Mouse (Mus musculus): Measurements from ENCODE around the gene Spred2. TPM values are rescaled to one million over a fixed set of nuclear protein-coding genes. Genes with fewer than 3 reads are reported as not detected.

Gene Spred2
- total and polyA plus RNA-seq, 2 experiments from 2014 or later = 8.7 to 16.9 TPM

DNA sequence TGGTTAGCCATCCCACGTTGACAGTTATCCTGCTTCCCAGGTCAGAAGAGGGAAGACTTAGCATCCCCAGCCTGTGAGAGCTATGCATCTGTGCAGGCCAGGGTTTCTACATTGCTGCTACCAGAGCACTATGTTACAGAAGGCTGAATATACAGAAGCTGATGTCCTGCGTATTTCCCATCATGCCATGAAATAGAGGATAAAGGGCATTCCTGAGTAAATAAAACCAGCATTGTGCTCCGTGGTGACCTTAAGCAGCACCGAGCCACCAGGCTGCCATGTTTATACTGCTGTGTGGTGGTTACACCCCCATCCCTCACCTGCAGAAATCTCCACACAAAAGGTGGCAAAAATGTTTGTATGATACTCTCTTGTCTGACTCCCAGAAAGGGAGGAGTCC lies 78.7 kb downstream of the Spred2 start:
- H3K27ac ChIP-seq = no peak overlapping the region
- DNase-seq (ENCODE audit: low spot score) (no peak), ATAC-seq (no peak)
- peaks cover 24% of the 10 kb centered on the region for H3K36me3 ChIP-seq (ENCODE audit: insufficient read depth, low read length)
- no peaks in the 10 kb centered on the region for H3K4me1 ChIP-seq (ENCODE audit: insufficient read depth, low read length)
- no peaks in the 10 kb centered on the region for H3K9me3 ChIP-seq (ENCODE audit: low read length)
- H3K9ac ChIP-seq (replicated peaks; ENCODE audit: low read length) = no peak overlapping the region
- WGBS = 85% methylated on average over 4 of the region's 4 CpGs
- H3K4me2 ChIP-seq (ENCODE audit: low read depth, low read length) = no peak overlapping the region
- H3K27me3 ChIP-seq (ENCODE audit: insufficient read depth, low read length) = no peaks in the 10 kb centered on the region
- TF ChIP-seq CTCF (IDR thresholded peaks at IDR 0.05; ENCODE audit: low read depth) = no peak
- H3K4me3 ChIP-seq (ENCODE audit: low read length) = no peak overlapping the region

DNA sequence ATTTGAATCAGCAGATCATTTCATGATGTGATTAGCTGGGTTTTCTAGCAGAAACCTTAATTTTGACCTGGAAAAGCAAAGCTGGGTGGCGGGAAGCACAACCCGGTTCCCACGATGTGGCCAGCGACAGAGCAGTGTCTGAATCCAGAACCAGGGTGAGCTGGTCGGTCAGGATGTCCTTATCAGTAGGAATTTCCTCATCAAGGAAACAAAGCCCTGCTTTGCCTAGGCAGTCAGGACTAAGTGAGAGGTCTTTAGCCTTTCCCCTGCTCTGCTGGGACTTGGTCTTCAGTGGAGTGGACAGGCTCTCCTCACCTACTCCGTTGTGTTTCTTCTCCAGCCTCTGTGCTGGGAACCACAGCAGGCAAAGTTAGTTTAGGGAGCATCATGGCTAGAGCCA lies 83.5 kb downstream of the Spred2 start:
- Histone ChIP-seq H3K9me3 (ENCODE audit: low read length) (no peaks in the 10 kb centered on the region), H3K4me2 (ENCODE audit: low read depth, low read length) (no peak overlapping the region), H3K9ac (replicated peaks; ENCODE audit: low read length) (no peak overlapping the region), H3K27me3 (ENCODE audit: insufficient read depth, low read length) (no peaks in the 10 kb centered on the region), H3K36me3 (ENCODE audit: insufficient read depth, low read length) (peaks cover 21% of the 10 kb centered on the region), H3K27ac (no peak overlapping the region), H3K4me1 (ENCODE audit: insufficient read depth, low read length) (no peaks in the 10 kb centered on the region; the same call in 1 of the 2 replicates), H3K4me3 (ENCODE audit: low read length) (no peak overlapping the region)
- WGBS = 95% methylated on average over 6 of the region's 6 CpGs
- TF ChIP-seq CTCF (IDR thresholded peaks at IDR 0.05; ENCODE audit: low read depth) = no peak
- DNase-seq (ENCODE audit: low spot score) (no peak), ATAC-seq (no peak)

DNA sequence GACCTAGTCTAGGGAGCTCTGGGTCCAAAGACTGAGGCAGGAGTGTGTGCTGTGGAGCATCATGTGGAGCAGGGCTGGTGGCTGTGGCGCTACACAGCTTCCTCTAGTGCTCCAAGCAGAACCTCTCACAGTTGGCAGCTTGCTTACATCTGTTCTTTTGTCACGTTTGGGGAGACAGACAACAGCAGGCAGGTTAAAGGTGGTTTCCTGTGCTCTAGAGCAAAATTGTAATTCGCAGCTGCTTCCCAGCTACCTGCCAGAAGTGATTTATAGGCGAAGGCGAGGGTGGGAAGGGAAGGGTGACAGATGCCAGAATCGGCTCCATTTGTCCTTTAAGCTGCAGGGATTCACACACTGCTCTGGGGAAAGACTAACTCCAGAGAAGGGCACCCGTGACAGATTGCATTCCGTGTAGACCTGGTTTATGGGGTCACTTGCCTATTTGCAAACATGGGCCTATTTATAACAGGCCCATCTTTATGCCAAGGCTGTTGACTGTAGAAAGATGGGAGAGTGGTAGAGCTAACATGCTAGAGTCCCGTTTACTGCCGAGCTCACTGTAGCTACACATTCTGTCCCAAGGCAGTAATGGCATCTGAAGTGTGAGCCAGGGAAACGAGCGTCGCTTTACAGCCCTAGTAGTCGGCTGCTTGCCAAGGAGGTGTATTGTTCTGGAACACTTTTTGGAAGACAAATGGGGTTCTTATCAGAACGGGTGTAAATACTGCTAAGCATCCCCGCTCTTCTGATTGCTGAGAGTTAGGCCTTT lies 87.2 kb downstream of the Spred2 start:
- H3K4me1 ChIP-seq (ENCODE audit: insufficient read depth, low read length) = no peaks in the 10 kb centered on the region; the same call in 1 of the 2 replicates
- no peak overlapping the region for H3K4me3 ChIP-seq (ENCODE audit: low read length)
- DNase-seq (ENCODE audit: low spot score) (peak; percentile 68), ATAC-seq (peak; percentile 61)
- no peak overlapping the region for H3K4me2 ChIP-seq (ENCODE audit: low read depth, low read length)
- H3K9me3 ChIP-seq (ENCODE audit: low read length) = no peaks in the 10 kb centered on the region
- no peaks in the 10 kb centered on the region for H3K27me3 ChIP-seq (ENCODE audit: insufficient read depth, low read length)
- TF ChIP-seq CTCF (IDR thresholded peaks at IDR 0.05; ENCODE audit: low read depth) = no peak
- H3K36me3 ChIP-seq (ENCODE audit: insufficient read depth, low read length) = peaks cover 21% of the 10 kb centered on the region
- WGBS = 42% methylated on average over 16 of the region's 16 CpGs
- H3K9ac ChIP-seq (replicated peaks; ENCODE audit: low read length) = no peak overlapping the region
- H3K27ac ChIP-seq = peak overlapping the region; percentile 7

DNA sequence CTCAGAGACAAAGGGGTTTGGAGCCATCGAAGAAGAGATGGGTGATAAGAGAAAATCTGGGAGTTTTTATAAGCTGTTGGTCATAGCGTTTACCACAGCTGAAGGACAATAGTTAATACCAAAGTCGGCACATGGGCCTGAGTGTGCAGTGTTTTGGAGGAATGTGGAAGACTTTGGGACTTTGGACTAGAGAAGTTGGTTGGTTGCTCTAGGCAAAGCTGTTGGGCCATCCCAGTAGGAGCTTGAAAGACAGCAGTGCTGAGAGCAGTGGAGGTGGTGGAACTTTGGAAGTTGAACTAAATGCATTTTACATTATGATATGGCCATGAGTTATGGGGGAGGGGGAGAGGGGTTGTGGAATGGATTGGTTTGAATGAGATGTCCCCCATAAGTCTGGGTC lies 89.2 kb downstream of the Spred2 start:
- Histone ChIP-seq H3K9me3 (ENCODE audit: low read length) (no peaks in the 10 kb centered on the region), H3K4me1 (ENCODE audit: insufficient read depth, low read length) (no peaks in the 10 kb centered on the region; the same call in 1 of the 2 replicates), H3K27me3 (ENCODE audit: insufficient read depth, low read length) (no peaks in the 10 kb centered on the region), H3K4me3 (ENCODE audit: low read length) (no peak overlapping the region), H3K9ac (replicated peaks; ENCODE audit: low read length) (no peak overlapping the region), H3K27ac (no peak overlapping the region), H3K36me3 (ENCODE audit: insufficient read depth, low read length) (peaks cover 23% of the 10 kb centered on the region), H3K4me2 (ENCODE audit: low read depth, low read length) (no peak overlapping the region)
- TF ChIP-seq CTCF (IDR thresholded peaks at IDR 0.05; ENCODE audit: low read depth) = no peak
- WGBS = 88% methylated on average over 3 of the region's 3 CpGs
- no peak for DNase-seq (ENCODE audit: low spot score)
- no peak for ATAC-seq

DNA sequence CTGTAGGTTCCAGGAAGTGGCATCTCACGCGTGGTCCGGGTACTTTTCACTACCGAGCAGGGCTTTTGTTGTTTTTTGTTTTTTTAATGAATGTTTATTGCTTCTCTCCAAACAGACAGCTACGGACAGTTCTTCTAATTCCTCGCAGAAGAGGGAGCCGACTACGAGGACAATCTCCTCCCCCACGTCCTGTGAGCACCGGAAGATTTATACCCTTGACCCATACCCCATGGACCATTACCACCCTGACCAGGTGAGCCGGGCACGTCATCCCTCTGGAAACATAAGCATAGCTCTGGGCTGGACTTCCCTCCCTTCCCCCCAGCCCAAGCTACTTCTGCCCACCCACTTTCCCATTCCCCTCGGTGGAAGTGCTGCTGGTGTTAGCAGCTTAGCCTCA lies 93.8 kb downstream of the Spred2 start:
- ATAC-seq (no peak), DNase-seq (ENCODE audit: low spot score) (no peak)
- Histone ChIP-seq H3K9ac (replicated peaks; ENCODE audit: low read length) (no peak overlapping the region), H3K9me3 (ENCODE audit: low read length) (peaks cover 16% of the 10 kb centered on the region), H3K27me3 (ENCODE audit: insufficient read depth, low read length) (no peaks in the 10 kb centered on the region), H3K4me3 (ENCODE audit: low read length) (no peak overlapping the region), H3K27ac (no peak overlapping the region), H3K4me2 (ENCODE audit: low read depth, low read length) (no peak overlapping the region), H3K4me1 (ENCODE audit: insufficient read depth, low read length) (no peaks in the 10 kb centered on the region), H3K36me3 (ENCODE audit: insufficient read depth, low read length) (peaks cover 49% of the 10 kb centered on the region)
- WGBS = 96% methylated on average over 13 of the region's 13 CpGs
- TF ChIP-seq CTCF (IDR thresholded peaks at IDR 0.05; ENCODE audit: low read depth) = no peak

DNA sequence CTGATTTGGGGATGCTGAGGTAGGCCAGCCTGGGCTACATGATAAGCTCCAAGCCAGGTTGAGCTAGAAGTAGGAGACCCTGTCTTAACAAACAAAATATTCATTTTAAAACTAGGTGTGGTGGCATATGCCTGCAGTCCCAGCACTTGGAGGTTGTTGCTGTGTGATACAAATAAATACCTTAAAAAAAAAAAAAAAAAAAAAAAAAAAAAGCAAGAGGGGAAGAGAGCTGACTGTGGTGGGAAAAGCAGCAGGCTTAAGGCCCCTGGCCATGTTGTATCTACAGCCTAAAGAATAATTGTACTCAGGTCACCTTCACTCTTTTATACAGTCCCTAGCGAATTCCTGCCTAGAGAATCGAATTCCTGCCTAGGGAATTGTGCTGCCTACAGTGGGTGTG lies 94.7 kb downstream of the Spred2 start:
- Histone ChIP-seq H3K9me3 (ENCODE audit: low read length) (peaks cover 16% of the 10 kb centered on the region), H3K4me1 (ENCODE audit: insufficient read depth, low read length) (no peaks in the 10 kb centered on the region), H3K27ac (no peak overlapping the region), H3K9ac (replicated peaks; ENCODE audit: low read length) (no peak overlapping the region), H3K36me3 (ENCODE audit: insufficient read depth, low read length) (peaks cover 49% of the 10 kb centered on the region), H3K4me2 (ENCODE audit: low read depth, low read length) (no peak overlapping the region), H3K4me3 (ENCODE audit: low read length) (no peak overlapping the region), H3K27me3 (ENCODE audit: insufficient read depth, low read length) (no peaks in the 10 kb centered on the region)
- TF ChIP-seq CTCF (IDR thresholded peaks at IDR 0.05; ENCODE audit: low read depth) = no peak
- DNase-seq (ENCODE audit: low spot score) (no peak), ATAC-seq (no peak)
- WGBS = 95% methylated on average over 2 of the region's 2 CpGs

DNA sequence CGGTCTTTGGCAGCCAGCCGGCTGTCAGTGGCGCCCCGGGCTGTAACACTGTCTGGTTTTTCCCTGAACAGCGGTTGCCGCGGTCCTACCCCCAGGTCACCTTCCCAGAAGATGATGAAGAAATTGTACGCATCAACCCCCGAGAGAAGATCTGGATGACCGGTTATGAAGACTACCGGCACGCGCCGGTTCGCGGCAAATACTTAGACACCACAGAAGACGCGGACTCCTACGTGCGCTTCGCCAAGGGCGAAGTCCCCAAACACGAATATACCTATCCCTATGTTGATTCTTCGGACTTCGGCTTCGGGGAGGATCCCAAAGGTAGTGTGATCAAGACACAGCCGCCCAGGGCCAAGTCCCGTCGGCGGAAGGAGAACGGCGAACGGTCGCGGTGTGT lies 96.5 kb downstream of the Spred2 start:
- Histone ChIP-seq H3K4me1 (ENCODE audit: insufficient read depth, low read length) (no peaks in the 10 kb centered on the region), H3K36me3 (ENCODE audit: insufficient read depth, low read length) (peaks cover 49% of the 10 kb centered on the region), H3K27ac (no peak overlapping the region), H3K4me3 (ENCODE audit: low read length) (no peak overlapping the region), H3K9ac (replicated peaks; ENCODE audit: low read length) (no peak overlapping the region), H3K9me3 (ENCODE audit: low read length) (peaks cover 16% of the 10 kb centered on the region), H3K4me2 (ENCODE audit: low read depth, low read length) (no peak overlapping the region), H3K27me3 (ENCODE audit: insufficient read depth, low read length) (no peaks in the 10 kb centered on the region)
- over 99% methylated on average over 35 of the region's 35 CpGs for WGBS
- no peak for TF ChIP-seq CTCF (IDR thresholded peaks at IDR 0.05; ENCODE audit: low read depth)
- peak; percentile 24 for DNase-seq (ENCODE audit: low spot score)
- ATAC-seq = no peak
